Mouse (Mus musculus) forebrain, postnatal 0 days (tissue): ENCODE measurements around the gene Camk2d. TPM values are rescaled to one million over a fixed set of nuclear protein-coding genes. Genes with fewer than 3 reads are reported as not detected.

ENCODE experiments used
- ATAC-seq: fragments of 200-750 bp; cut with Nextera tagmentation; 2 replicates; pipeline ENCODE4 v1.8.0; 2017; ENCODE audit warnings: mild to moderate bottlenecking, moderate library complexity
- DNase-seq: peaks from one replicate; pipeline ENCODE4 v3.0.0-alpha.2; 2015
- H3K27ac ChIP-seq: fragments of 300-500 bp; sonication (generic); 2 replicates; pipeline ENCODE4 v1.5.1; 2014; ENCODE audit warnings: low read depth, mild to moderate bottlenecking, antibody characterized with exemption, low read length, moderate library complexity, mixed read lengths
- H3K27me3 ChIP-seq: fragments of 300-500 bp; sonication (generic); 2 replicates; pipeline ENCODE4 v1.6.1; 2014; ENCODE audit warnings: mild to moderate bottlenecking, low read length, mixed read lengths; ENCODE audit not compliant: insufficient read depth
- H3K36me3 ChIP-seq: fragments of 300-500 bp; sonication (generic); 2 replicates; pipeline ENCODE4 v1.6.1; 2014; ENCODE audit warnings: mild to moderate bottlenecking, moderate library complexity; ENCODE audit not compliant: insufficient read depth
- H3K4me1 ChIP-seq: fragments of 300-500 bp; sonication (generic); 2 replicates; pipeline ENCODE4 v1.6.1; 2014; ENCODE audit warnings: antibody characterized with exemption; ENCODE audit not compliant: insufficient read depth
- H3K4me2 ChIP-seq: fragments of 300-500 bp; sonication (generic); 2 replicates; pipeline ENCODE4 v1.6.1; 2014; ENCODE audit warnings: low read depth, mild to moderate bottlenecking, moderate library complexity
- H3K4me3 ChIP-seq: fragments of 300-500 bp; sonication (generic); 2 replicates; pipeline ENCODE4 v1.5.1; 2014; ENCODE audit warnings: low read depth, low read length, mixed read lengths
- H3K9ac ChIP-seq: fragments of 300-500 bp; sonication (generic); 2 replicates; pipeline ENCODE4 v1.6.1; 2014; ENCODE audit warnings: mild to moderate bottlenecking
- H3K9me3 ChIP-seq: fragments of 300-500 bp; sonication (generic); 2 replicates; pipeline ENCODE4 v1.6.1; 2016; ENCODE audit warnings: low read length
- CTCF ChIP-seq: sonication (generic); IDR thresholded peaks from 2 replicates; pipeline ENCODE4 v1.5.1; 2016; ENCODE audit warnings: antibody characterized with exemption, control low read depth, low read depth
- WGBS: fragments of 180-500 bp; shearing (Covaris S2); extraction: QIAGEN DNeasy Blood & Tissue Kit; methylation state at CpG from one replicate; pipeline ENCODE4 v1.1.7; 2014; 5-methylcytosine and 5-hydroxymethylcytosine counted together
- polyA plus RNA-seq: library from polyadenylated mRNA; unstranded; fragments of >200 nt; fragmentation: Nextera tagmentation; extraction: Ambion mirVana; gene quantifications from 2 replicates; pipeline ENCODE4 v1.2.1, GENCODE M21; 2015
- total RNA-seq: library from RNA; depleted of rRNA; stranded (reverse); fragments of >200 nt; gene quantifications from 2 replicates; pipeline ENCODE4 v1.2.3, GENCODE M21; 2014

The Camk2d gene
- total and polyA plus RNA-seq, 2 experiments from 2014 or later, result 52.8 to 97.7 TPM

DNA sequence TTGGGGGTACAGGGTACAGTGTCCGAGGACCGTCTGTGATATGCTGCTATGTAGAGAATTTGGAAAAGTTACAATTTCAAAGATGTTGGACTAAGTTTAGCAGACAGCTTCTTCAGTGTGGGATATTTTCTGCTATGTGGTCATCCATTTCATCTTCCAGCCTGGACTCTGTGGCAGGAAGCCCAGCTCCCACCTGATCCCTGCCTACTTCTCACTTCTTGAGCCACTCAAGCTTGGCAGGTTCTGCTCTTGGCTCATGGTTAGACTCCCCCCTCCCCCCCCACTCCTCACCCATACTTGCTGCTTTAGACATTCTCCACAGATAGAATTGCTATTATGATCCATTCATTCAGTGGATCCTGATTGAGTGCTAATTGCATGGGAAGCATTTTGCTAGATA lies 141.0 kb downstream of the Camk2d start:
- Histone ChIP-seq H3K9ac (no peak overlapping the region), H3K9me3 (no peaks in the 10 kb centered on the region), H3K27ac (no peak overlapping the region), H3K27me3 (no peaks in the 10 kb centered on the region), H3K4me2 (no peak overlapping the region), H3K36me3 (no peaks in the 10 kb centered on the region), H3K4me3 (no peak overlapping the region), H3K4me1 (no peaks in the 10 kb centered on the region)
- WGBS, result 92% methylated on average over 2 of the region's 2 CpGs
- no peak for DNase-seq
- TF ChIP-seq CTCF, result no peak
- no peak for ATAC-seq

DNA sequence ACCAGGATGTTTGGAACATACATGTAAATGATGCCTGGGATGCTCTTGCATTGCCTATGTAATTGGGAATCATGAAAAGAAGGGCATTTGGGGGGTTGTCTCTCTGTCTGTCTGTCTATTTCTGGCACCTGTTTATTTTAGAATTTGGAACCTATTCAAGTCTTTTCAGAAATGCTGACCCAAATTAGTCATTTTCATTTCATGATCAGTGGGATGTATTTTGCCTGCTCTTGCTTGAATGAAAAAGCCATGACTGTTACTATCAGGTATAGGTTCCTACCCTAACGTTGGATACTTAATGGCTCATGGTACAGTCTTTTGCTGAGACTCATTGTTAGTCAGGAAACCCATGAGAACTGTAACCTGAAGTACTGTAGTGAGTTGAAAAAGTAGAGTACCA lies 144.0 kb downstream of the Camk2d start:
- Histone ChIP-seq H3K9ac (no peak overlapping the region), H3K4me2 (no peak overlapping the region), H3K27me3 (no peaks in the 10 kb centered on the region), H3K36me3 (no peaks in the 10 kb centered on the region), H3K9me3 (no peaks in the 10 kb centered on the region), H3K27ac (no peak overlapping the region), H3K4me3 (no peak overlapping the region), H3K4me1 (no peaks in the 10 kb centered on the region)
- ATAC-seq (no peak), DNase-seq (no peak)
- 71% methylated on average over 1 of the region's 1 CpGs for WGBS
- TF ChIP-seq CTCF, result no peak

DNA sequence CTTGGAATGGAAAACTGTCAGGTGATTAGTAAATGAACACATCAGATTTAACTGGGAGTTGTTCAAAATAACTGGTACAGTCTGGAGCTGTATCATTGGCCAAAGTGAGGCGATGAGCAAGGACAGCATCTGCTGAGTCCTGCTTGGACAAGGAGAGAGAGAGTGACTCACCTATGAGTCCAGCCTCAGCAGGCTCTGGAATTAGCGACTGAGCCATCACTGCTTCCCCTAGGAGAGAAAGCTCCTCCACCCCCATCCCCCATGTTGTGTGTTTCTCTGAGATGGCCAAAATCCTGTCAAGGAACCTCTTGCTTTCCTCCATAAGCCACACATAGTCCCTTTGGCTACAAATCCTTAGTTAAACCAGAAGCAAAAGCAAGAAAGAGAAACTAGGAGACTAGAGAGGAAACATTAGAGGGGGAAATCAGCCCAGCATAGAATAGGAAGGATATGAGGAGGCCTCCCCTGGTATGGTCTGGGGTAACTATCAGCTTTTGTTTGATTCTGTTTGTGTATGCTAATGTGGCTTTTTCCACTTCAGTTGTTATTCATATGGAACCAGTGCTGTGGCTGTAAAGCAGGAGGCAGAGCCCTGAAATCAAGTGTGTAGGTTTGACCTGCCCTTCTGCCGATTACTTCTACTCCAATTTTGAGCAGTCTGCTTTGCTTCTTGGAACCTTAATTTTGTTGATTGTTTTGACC lies 148.5 kb downstream of the Camk2d start:
- H3K9me3 ChIP-seq, result no peaks in the 10 kb centered on the region
- H3K36me3 ChIP-seq, result no peaks in the 10 kb centered on the region
- DNase-seq (no peak), ATAC-seq (no peak)
- TF ChIP-seq CTCF, result no peak
- H3K27me3 ChIP-seq, result no peaks in the 10 kb centered on the region
- no peak overlapping the region for H3K4me2 ChIP-seq
- no peak overlapping the region for H3K4me3 ChIP-seq
- H3K9ac ChIP-seq, result no peak overlapping the region
- WGBS, result 55% methylated on average over 3 of the region's 3 CpGs
- H3K27ac ChIP-seq, result no peak overlapping the region
- H3K4me1 ChIP-seq, result no peaks in the 10 kb centered on the region

DNA sequence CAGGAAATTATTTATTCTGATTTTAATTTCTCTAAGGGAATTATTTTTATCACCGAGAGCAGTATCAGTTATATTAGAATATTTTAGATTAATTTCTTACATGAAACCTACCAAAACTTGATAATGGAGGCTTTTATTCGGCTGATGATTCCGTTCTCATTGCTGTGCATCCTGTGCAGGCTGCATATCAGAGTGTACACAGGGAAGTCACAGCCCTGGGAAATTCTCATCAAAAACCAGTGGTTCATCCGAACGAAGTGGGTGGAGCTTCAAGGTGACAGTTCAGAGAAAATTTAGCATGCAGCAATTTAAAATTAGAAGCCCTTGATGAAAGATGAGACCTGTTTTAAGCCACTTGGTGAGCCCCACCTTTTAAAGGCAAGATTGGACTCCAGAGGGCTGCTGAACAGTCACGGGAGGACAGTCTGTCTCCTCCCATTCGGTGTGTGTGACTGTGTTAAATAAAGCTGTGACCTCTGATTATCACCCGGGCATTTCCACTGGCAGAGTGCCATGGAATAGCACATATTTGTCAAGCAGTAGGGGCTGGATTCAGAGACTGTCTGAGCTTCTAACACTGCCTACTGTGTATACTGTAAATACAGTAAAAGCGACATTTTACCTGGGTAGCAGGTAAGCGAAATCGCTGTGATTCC lies 150.2 kb downstream of the Camk2d start:
- TF ChIP-seq CTCF, result no peak
- no peak overlapping the region for H3K4me2 ChIP-seq
- H3K27ac ChIP-seq, result no peak overlapping the region
- DNase-seq (no peak), ATAC-seq (peak; percentile 10; the same call in 1 of the 2 replicates)
- no peak overlapping the region for H3K9ac ChIP-seq
- H3K27me3 ChIP-seq, result no peaks in the 10 kb centered on the region
- H3K9me3 ChIP-seq, result no peaks in the 10 kb centered on the region
- no peak overlapping the region for H3K4me3 ChIP-seq
- H3K36me3 ChIP-seq, result no peaks in the 10 kb centered on the region
- H3K4me1 ChIP-seq, result no peaks in the 10 kb centered on the region
- 58% methylated on average over 11 of the region's 11 CpGs for WGBS

DNA sequence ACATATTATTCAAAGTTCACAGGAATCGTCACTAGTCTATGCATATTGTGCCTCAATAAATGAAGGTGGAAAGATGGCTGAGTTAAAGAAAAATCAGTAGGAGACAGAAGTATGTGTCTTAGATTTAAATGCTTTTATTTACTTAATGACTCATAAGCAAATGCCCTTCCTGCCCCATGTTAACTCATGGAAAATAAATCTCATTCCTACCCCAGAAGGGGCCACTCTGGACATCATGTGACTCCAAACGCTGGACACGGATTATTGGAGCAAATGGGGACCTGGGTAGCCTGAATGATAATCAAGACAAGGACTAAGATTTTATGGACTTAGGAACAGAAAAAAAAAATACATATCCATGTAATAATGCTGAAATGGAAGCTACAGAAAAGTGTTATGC lies 151.5 kb downstream of the Camk2d start:
- Histone ChIP-seq H3K27me3 (no peaks in the 10 kb centered on the region), H3K9me3 (no peaks in the 10 kb centered on the region), H3K4me3 (no peak overlapping the region), H3K4me2 (no peak overlapping the region), H3K9ac (no peak overlapping the region), H3K27ac (no peak overlapping the region), H3K36me3 (no peaks in the 10 kb centered on the region), H3K4me1 (no peaks in the 10 kb centered on the region)
- no peak for DNase-seq
- ATAC-seq, result no peak
- 80% methylated on average over 3 of the region's 3 CpGs for WGBS
- TF ChIP-seq CTCF, result no peak

DNA sequence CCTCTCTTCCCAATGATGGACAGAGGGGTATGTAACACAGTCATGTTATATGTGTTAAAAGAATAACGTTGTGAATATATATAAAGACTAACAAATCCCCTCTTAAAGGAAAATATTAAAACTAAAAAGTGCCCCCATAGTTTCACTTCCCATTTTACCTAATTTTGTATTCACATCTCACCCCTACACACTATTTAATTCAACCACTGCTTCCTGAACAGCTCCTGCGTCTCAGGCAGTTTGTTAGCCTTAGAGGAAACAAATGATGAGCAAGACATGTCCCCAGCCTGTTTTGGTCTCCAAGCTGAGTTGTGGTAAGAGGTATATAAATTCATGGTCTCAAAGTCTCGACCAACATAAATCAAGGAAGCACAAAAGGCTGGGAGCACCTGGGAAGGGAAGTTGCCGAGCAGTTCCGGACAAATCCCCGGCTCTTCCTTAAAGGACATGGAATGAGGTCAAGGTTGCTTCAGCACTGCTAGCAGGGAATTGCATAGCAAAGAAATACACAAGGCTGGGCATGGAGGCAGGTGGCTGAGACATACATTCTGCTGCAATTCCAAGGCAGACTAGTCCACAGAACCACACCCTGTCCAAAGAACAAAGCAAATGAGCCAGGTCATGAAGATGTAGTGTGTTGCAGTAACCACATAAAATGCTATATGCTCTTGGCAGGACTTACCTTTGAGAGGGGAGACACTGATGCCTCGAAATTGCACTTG lies 155.4 kb downstream of the Camk2d start:
- no peak overlapping the region for H3K4me2 ChIP-seq
- TF ChIP-seq CTCF, result no peak
- no peak overlapping the region for H3K27ac ChIP-seq
- H3K27me3 ChIP-seq, result no peaks in the 10 kb centered on the region
- DNase-seq, result no peak
- no peak overlapping the region for H3K4me3 ChIP-seq
- WGBS, result 85% methylated on average over 7 of the region's 7 CpGs
- H3K36me3 ChIP-seq, result no peaks in the 10 kb centered on the region
- no peaks in the 10 kb centered on the region for H3K9me3 ChIP-seq
- ATAC-seq, result no peak
- H3K4me1 ChIP-seq, result no peaks in the 10 kb centered on the region
- H3K9ac ChIP-seq, result no peak overlapping the region

DNA sequence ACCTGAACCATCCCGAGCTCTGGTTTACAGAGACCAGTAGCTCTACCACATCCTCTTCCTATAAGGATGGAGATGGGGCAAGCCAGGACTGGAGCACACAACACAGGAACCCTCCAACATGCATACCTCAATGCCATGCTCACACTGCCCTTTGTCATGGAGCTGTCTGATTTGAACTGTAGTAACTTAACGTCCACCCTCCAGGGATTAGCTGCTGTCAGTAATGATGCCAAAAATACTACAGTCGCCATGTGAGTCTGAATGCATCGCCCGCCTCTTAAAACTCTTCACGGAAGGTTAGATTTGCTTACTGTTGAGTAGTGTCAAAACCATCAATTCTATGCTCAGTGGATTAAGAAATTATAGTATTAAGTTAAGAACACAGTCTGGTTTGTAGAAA lies 156.9 kb downstream of the Camk2d start:
- DNase-seq (no peak), ATAC-seq (no peak)
- TF ChIP-seq CTCF, result no peak
- Histone ChIP-seq H3K36me3 (no peaks in the 10 kb centered on the region), H3K4me3 (no peak overlapping the region), H3K4me2 (no peak overlapping the region), H3K4me1 (no peaks in the 10 kb centered on the region), H3K9me3 (no peaks in the 10 kb centered on the region), H3K27ac (no peak overlapping the region), H3K27me3 (no peaks in the 10 kb centered on the region), H3K9ac (no peak overlapping the region)
- 84% methylated on average over 6 of the region's 6 CpGs for WGBS
